Mouse (Mus musculus): ENCODE results near the gene Klhl3. TPM values are rescaled to one million over a fixed set of nuclear protein-coding genes. Genes with fewer than 3 reads are reported as not detected.

The Klhl3 gene
- 1.9 and 3.4 TPM in 2 replicates for polyA plus RNA-seq (2016; fragmentation: Nextera tagmentation; extraction: Ambion mirVana)

DNA sequence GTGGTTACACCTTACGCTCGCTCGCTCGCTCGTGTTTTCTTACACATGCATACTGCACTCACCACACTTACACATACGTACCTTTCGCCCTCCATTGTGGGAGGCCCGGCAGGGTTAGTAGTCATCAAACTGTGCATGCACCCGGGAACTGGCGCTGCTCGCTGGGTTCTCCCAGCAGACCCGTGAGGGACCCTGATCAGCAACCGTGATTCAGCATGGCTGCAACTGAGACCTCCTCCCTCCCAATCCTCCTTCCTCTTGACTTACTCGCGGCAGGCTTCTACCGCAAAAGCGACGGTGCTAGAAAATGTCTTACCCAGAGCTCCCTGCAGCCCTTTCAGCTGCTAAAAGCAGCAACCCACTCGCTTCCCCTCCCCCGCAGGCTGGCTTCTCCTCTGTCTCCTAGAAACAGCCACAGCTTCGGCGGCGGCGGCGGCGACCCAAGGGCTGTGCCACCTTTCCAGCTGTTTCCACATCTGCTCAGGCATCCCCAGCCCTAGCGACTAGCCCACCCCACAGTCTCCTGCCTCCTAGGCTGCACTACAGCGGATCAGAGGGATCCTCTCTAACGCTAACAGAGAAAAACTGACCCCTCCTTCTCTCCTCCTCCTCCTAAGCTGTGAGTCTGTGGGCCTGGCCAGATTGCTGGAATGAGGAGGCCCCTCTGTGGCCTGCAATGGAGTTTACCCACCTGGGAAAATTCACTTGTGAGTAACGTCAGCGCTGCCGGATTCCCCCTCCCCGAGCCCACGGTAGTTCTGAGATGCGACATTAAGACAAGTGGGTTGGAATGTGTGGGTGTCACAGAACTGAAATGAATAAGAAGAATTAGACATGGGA, at the start of gene Klhl3:
Gene Klhl3, minus strand, starts transcription at position 532 of the 840 bp plus-strand sequence.
- H3K9me3 ChIP-seq = no peaks in the 10 kb centered on the region
- peaks cover 25% of the 10 kb centered on the region for H3K4me1 ChIP-seq (replicated peaks)
- H3K4me3 ChIP-seq = peak within 1 kb of the TSS; percentile 65
- DNase-seq (ENCODE audit: low spot score) = peak; percentile 76
- no peaks in the 10 kb centered on the region for H3K36me3 ChIP-seq
- WGBS = 2% methylated on average over 35 of the region's 35 CpGs
- peaks cover 3% of the 10 kb centered on the region for H3K27me3 ChIP-seq (ENCODE audit: insufficient read depth, poor library complexity, severe bottlenecking)
- peak within 1 kb of the TSS; percentile 89 for H3K27ac ChIP-seq

DNA sequence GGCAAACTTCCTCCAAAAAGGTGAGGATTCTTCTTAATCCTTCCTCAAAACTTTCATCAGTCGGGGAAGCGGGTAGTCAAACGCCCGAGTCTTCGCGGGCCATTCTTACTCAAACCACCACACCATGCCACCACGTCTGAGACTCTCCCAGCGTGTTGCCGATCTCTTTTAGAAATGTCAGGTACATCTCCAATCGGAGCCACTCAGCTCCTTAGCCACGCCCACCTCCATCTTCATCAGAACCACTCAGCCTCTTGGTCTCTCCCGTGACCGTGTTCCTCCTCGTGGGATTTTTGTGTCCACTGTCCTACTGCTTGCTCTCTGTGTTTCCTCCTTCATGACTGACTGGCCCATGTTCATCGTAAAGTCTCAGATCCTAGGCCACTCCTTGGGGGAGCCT, 47.4 kb upstream of the Klhl3 start:
- peaks cover 15% of the 10 kb centered on the region for H3K9me3 ChIP-seq
- 95% methylated on average over 15 of the region's 15 CpGs for WGBS

DNA sequence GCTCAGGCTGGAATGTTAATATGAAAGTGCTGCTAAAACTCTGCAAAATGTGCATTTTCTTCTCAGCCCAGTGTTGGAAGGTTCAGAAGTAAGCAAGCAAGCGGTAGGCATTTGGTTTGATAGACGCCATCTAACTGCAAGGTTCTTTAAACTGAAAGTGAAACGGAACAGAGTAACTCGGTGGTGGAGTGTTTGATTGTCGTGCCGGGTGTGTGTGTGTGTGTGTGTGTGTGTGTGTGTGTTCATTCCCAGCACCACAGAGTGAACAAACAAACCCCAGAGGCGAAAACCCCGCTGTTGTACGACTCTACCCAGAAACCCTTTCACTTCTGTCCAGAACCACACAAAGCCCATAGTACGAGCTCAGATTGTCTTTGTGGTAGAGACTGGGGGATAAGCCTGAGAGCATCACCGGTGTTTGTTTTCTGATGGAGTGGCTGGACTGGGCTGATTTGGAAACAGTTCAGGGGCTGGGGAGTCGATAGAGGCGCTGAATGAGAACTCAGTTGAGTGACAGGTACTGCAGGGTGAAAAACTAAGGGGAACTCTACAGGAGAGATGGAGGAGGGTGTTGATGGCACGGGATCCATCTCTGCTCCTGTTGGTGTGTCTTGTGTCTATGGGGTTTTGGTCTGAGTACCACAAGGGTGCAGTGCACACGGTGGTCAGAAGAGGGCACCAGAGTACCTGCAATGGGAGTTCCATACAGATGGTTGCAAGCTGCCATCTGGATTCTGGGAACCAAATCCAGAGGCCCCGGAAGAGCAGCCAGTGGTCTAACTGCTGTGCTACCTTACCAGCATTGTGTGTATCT, 44.9 kb upstream of the Klhl3 start:
- Histone ChIP-seq H3K4me1 (replicated peaks) (peaks cover 21% of the 10 kb centered on the region), H3K9me3 (peaks cover 15% of the 10 kb centered on the region), H3K27me3 (ENCODE audit: insufficient read depth, poor library complexity, severe bottlenecking) (0 out of 2 replicates have a peak, but pooled peaks cover 4% of the 10 kb centered on the region), H3K4me3 (peak overlapping the region; percentile 93), H3K27ac (peak overlapping the region; percentile 91), H3K36me3 (peaks cover 39% of the 10 kb centered on the region)
- WGBS = 20% methylated on average over 16 of the region's 16 CpGs
- DNase-seq (ENCODE audit: low spot score) = peak; percentile 90

More for the DNA sequence above, 47.4 kb upstream of the Klhl3 start:
- Histone ChIP-seq H3K27me3 (ENCODE audit: insufficient read depth, poor library complexity, severe bottlenecking) (0 out of 2 replicates have a peak, but pooled peaks cover 4% of the 10 kb centered on the region), H3K4me1 (replicated peaks) (peaks cover 21% of the 10 kb centered on the region), H3K4me3 (no peak overlapping the region), H3K27ac (no peak overlapping the region), H3K36me3 (peaks cover 63% of the 10 kb centered on the region)
- DNase-seq (ENCODE audit: low spot score) = no peak

DNA sequence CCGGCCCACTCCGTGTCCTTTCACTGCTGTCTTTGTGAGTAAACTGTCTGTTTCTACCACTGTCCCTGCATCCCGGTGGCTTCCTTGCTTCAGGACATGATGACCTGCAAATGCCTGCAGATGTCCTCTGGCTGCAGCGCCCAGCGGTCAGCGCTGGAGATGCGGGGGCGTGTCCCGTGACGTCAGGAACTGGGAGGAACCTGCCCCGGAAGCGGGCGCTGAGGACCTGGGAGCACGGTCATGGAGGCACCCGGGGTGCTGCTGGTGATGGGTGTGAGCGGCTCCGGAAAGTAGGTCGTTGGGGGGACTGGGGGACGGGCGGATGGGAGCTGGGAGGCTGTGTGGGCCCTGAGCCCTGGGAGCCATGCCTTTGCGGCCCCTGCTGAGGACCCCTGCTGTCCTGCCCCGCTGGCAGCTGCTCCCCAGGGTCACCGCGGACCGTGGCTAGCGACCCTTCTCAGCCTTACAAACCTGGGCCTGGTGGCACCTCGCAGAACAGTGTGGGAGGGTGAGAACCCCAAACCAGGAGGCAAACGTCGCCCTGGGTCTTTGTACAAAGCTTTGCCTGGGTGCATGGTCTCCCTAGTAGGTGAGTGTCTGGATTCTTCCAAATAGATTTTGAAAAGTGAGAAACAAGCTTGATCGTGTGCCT, 44.2 kb upstream of the Klhl3 start, which contains the start of gene Idnk:
Gene Idnk, plus strand, starts transcription at position 203 of the 652 bp plus-strand sequence.
- Histone ChIP-seq H3K27ac (peak within 1 kb of the TSS; percentile 91), H3K4me1 (replicated peaks) (peaks cover 21% of the 10 kb centered on the region)

DNA sequence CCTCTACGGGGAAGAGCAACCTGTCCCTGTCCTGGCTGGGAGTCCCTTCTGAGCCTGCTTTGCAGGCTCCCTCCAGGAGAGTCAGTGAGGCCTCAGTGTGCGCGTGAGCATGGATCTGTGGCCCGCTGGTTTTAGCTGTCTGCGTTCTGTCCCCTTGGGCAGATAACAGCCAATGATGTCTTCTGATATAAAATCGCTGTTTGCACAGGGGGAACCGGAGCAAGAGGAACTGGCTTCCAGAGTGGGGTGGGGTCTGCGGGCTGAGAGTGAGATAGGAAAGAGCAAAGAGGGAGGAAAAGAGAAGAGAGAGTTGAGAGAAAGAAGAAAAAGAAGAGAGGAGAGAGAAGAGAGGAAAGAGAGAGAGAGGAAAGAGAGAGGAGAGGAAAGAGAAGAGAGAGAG, 43.6 kb upstream of the Klhl3 start:
- 32% methylated on average over 8 of the region's 8 CpGs for WGBS
- no peak for DNase-seq (ENCODE audit: low spot score)
- peak overlapping the region; percentile 91 for H3K27ac ChIP-seq
- H3K9me3 ChIP-seq = peaks cover 14% of the 10 kb centered on the region
- peak overlapping the region; percentile 93 for H3K4me3 ChIP-seq
- peaks cover 21% of the 10 kb centered on the region for H3K4me1 ChIP-seq (replicated peaks)
- 0 out of 2 replicates have a peak, but pooled peaks cover 4% of the 10 kb centered on the region for H3K27me3 ChIP-seq (ENCODE audit: insufficient read depth, poor library complexity, severe bottlenecking)
- peaks cover 26% of the 10 kb centered on the region for H3K36me3 ChIP-seq

More for the DNA sequence above, 44.2 kb upstream of the Klhl3 start, which contains the start of gene Idnk:
- WGBS = under 1% methylated on average over 30 of the region's 30 CpGs
- peak within 1 kb of the TSS; percentile 93 for H3K4me3 ChIP-seq
- peaks cover 14% of the 10 kb centered on the region for H3K9me3 ChIP-seq
- H3K27me3 ChIP-seq (ENCODE audit: insufficient read depth, poor library complexity, severe bottlenecking) = 0 out of 2 replicates have a peak, but pooled peaks cover 4% of the 10 kb centered on the region
- peaks cover 31% of the 10 kb centered on the region for H3K36me3 ChIP-seq
- peak; percentile 89 for DNase-seq (ENCODE audit: low spot score)

DNA sequence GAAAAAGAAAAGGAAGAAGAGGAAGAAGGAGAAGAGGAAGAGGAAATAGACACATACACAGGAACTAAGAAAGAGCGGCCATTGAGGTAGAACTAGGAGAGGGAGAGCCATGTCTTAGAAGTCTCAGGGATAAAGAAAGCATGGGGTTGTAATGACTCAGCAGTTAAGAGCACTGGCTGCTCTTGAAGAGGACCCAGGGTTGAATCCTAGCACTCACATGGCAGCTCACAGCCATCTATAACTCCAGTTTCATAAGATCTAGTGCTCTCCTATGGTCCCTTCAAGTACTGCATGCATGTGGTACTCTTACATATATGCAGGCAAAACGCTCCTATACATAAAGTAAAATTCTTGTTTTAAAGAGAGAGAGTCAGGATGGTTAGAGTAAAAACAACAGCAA, 42.6 kb upstream of the Klhl3 start:
- peaks cover 8% of the 10 kb centered on the region; the same call in 1 of the 2 replicates for H3K9me3 ChIP-seq
- 93% methylated on average over 2 of the region's 2 CpGs for WGBS
- DNase-seq (ENCODE audit: low spot score) = no peak
- H3K4me3 ChIP-seq = no peak overlapping the region
- H3K4me1 ChIP-seq (replicated peaks) = peaks cover 21% of the 10 kb centered on the region
- H3K27ac ChIP-seq = no peak overlapping the region
- peaks cover 16% of the 10 kb centered on the region for H3K36me3 ChIP-seq
- 0 out of 2 replicates have a peak, but pooled peaks cover 4% of the 10 kb centered on the region for H3K27me3 ChIP-seq (ENCODE audit: insufficient read depth, poor library complexity, severe bottlenecking)

DNA sequence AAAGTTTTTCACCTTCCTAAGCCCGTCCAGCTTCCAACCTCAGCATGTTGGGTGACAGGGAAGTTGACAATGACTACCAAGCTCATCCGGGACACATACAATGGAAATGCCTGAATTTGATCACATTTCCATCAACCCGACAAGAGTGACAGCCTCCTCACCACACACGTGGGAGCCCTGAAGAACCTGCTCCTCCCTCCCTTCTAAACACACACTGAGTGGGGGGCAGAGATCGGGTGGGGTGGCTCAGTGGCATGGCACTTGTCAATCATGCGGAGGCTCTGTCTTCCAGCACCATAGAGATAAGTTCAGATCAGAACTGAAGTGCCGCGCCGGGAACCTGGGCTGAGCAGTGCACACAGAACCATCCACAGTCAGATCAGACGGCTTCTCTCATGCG, 37.0 kb upstream of the Klhl3 start:
- Histone ChIP-seq H3K4me3 (no peak overlapping the region), H3K36me3 (no peaks in the 10 kb centered on the region), H3K27me3 (ENCODE audit: insufficient read depth, poor library complexity, severe bottlenecking) (no peaks in the 10 kb centered on the region), H3K27ac (no peak overlapping the region), H3K9me3 (peaks cover 11% of the 10 kb centered on the region; the same call in 1 of the 2 replicates), H3K4me1 (replicated peaks) (peaks cover 12% of the 10 kb centered on the region; the same call in 1 of the 2 replicates)
- 81% methylated on average over 11 of the region's 11 CpGs for WGBS
- DNase-seq (ENCODE audit: low spot score) = no peak

DNA sequence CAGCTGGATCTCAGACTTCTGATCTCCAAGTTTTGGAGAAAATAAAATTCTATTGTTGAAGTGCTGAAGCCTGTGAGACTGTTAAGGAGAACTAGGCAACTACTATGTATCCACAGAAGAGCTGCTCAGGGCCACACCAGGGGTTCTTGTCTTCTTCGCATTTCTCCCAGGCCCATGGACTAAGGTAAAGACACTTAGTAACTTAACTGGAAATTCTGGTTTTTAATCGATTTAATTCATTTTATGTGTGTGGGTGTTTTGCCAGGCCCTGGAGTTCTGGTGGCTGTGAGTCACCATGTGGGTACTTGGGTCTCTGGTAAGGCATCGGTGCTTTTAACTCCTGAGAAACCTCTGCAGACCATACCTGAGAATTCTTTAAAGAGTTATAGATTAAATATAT, 36.2 kb upstream of the Klhl3 start:
- peaks cover 7% of the 10 kb centered on the region; the same call in 1 of the 2 replicates for H3K9me3 ChIP-seq
- H3K27ac ChIP-seq = no peak overlapping the region
- no peaks in the 10 kb centered on the region for H3K27me3 ChIP-seq (ENCODE audit: insufficient read depth, poor library complexity, severe bottlenecking)
- 87% methylated on average over 3 of the region's 3 CpGs for WGBS
- no peaks in the 10 kb centered on the region for H3K36me3 ChIP-seq
- DNase-seq (ENCODE audit: low spot score) = no peak
- no peak overlapping the region for H3K4me3 ChIP-seq
- H3K4me1 ChIP-seq (replicated peaks) = peaks cover 12% of the 10 kb centered on the region; the same call in 1 of the 2 replicates

DNA sequence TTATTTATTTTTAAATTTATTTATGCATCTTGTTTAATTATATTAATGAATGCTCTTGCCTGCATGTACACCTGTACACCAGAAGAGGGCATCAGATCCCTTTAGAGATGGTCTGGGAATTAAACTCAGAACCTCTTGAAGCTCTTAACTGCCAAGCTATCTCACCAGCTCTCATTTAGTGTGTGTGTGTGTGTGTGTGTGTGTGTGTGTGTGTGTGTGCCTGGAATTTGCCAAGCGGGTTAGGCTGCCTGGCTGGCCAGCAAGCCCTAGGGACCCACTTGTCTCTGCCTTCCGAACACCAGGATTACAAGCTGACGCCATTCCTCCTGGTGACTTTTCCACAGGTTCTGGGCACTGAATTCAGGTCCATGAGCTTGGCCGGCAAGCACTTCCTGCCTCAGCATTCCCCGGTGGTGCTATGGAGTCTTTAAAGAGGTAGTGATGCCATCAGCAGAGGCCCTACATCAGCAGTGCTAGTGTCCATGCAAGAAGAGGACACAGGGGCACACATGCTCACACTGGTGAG, 35.7 kb upstream of the Klhl3 start:
- Histone ChIP-seq H3K4me1 (replicated peaks) (peaks cover 12% of the 10 kb centered on the region; the same call in 1 of the 2 replicates), H3K9me3 (peaks cover 7% of the 10 kb centered on the region; the same call in 1 of the 2 replicates), H3K36me3 (no peaks in the 10 kb centered on the region), H3K27ac (no peak overlapping the region), H3K4me3 (peak overlapping the region; percentile 49), H3K27me3 (ENCODE audit: insufficient read depth, poor library complexity, severe bottlenecking) (no peaks in the 10 kb centered on the region)
- WGBS = 54% methylated on average over 5 of the region's 5 CpGs
- peak; percentile 35 for DNase-seq (ENCODE audit: low spot score)

DNA sequence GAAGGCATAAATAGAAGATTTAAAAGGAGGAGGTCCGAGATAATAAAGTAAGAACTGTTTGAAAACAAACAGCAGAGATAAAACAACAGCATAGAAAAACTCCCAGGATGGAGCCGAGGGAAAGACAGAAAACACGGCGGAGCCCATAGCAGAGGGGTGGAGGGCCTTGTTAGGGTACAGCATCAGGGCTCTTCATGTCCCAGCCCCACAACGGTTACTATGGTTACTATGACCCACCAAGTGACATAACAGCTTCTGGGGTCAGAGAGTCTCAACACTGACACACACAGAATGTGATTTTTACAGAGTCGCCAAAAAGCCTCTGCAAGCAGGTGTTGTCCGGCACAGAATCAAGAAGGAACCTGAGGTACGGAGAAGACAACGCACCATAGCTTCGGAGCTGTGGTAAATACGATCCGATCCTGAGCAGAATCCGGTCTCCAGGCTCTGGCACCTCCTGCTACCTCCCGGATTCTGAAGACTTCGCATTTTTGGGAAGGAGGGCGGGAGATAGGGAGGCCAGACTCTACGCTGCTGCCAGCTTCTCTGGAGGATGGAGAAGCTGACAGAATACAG, 35.0 kb upstream of the Klhl3 start:
- H3K9me3 ChIP-seq = peaks cover 7% of the 10 kb centered on the region; the same call in 1 of the 2 replicates
- H3K27ac ChIP-seq = peak overlapping the region; percentile 13
- DNase-seq (ENCODE audit: low spot score) = peak; percentile 90
- WGBS = under 1% methylated on average over 17 of the region's 17 CpGs
- no peaks in the 10 kb centered on the region for H3K27me3 ChIP-seq (ENCODE audit: insufficient read depth, poor library complexity, severe bottlenecking)
- H3K4me3 ChIP-seq = peak overlapping the region; percentile 49
- H3K4me1 ChIP-seq (replicated peaks) = peaks cover 12% of the 10 kb centered on the region; the same call in 1 of the 2 replicates
- H3K36me3 ChIP-seq = no peaks in the 10 kb centered on the region

DNA sequence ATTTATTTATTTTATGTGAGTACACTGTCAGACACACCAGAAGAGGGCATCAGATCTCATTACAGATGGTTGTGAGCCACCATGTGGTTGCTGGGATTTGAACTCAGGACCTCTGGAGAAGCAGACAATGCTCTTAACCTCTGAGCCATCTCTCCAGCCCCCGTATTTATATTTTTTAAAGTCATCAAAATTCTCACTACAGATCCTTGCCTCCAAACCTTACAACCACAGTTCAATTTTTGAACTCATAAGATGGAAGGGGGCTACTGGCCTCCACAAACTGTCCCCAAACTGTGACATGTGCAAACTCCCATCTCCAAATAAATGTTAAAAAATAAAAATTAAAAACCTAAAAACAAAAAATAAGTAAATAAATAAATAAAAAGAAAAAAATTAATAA, 34.4 kb upstream of the Klhl3 start:
- no peak for DNase-seq (ENCODE audit: low spot score)
- Histone ChIP-seq H3K36me3 (no peaks in the 10 kb centered on the region), H3K27me3 (ENCODE audit: insufficient read depth, poor library complexity, severe bottlenecking) (no peaks in the 10 kb centered on the region), H3K9me3 (peaks cover 7% of the 10 kb centered on the region; the same call in 1 of the 2 replicates), H3K4me3 (no peak overlapping the region), H3K4me1 (replicated peaks) (peaks cover 12% of the 10 kb centered on the region; the same call in 1 of the 2 replicates), H3K27ac (no peak overlapping the region)
- 76% methylated on average over 1 of the region's 1 CpGs for WGBS

All from hindbrain, embryonic 10.5 days (tissue).